Mouse (Mus musculus): ENCODE results near the gene Nubp2.

DNA sequence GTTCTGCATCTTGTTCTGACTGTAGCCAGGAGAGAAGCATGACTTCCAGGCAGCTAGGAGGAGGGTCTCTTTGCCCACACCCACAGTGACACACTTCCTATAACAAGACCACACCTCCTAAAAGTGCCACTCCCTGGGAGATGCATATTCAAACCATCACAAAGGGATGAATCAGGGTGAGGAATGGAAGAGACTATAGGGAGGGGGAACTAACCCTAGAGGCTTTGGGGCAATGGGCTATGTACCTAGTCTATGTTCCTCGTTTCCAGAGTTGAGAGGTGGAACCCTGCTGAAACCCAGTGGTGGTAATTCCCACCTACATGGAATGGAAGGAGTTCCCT is 11.8 kb downstream of the Nubp2 start:
- TF ChIP-seq CTCF (IDR thresholded peaks at IDR 0.05) (no peak), EP300 (IDR thresholded peaks at IDR 0.05) (no peak)

Measured in lung, postnatal 0 days (tissue).